Mouse (Mus musculus): ENCODE measurements around the gene Bicc1. TPM values are rescaled to one million over a fixed set of nuclear protein-coding genes. Genes with fewer than 3 reads are reported as not detected.

Bicc1 gene
- polyA plus RNA-seq, 1 experiment from 2014 or later: 23.5 TPM

DNA sequence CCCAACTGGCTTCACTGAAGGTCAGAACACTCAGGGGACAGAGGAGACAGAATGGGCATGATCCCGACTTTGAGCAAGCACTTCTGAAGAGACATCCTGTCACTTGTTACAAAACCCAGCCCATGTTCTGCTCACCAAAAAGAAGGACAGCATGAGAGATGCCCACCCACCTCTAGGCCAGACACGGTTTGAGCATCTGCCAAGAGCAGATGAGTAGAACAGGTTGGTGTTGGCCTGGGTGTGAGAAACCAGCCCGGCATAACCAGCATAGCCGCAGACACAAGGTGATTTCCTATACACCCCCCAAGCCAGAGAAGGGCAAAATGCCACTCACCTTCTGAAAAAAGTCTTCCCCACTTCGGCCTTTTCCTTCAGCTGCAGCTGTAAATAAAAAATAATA is 80.6 kb downstream of the Bicc1 start:
- 93% methylated on average over 5 of the region's 5 CpGs for WGBS
- H3K4me2 ChIP-seq (replicated peaks; ENCODE audit: low read depth, low read length): no peak overlapping the region
- H3K27ac ChIP-seq (ENCODE audit: low read length): no peak overlapping the region
- no peaks in the 10 kb centered on the region for H3K27me3 ChIP-seq (ENCODE audit: control insufficient read depth, insufficient read depth, low read length)
- H3K9ac ChIP-seq (replicated peaks; ENCODE audit: low read depth, low read length): no peak overlapping the region
- H3K4me1 ChIP-seq (ENCODE audit: control insufficient read depth, insufficient read depth, low read length): no peaks in the 10 kb centered on the region
- no peak overlapping the region for H3K4me3 ChIP-seq (ENCODE audit: low read depth, low read length)
- H3K9me3 ChIP-seq (ENCODE audit: control insufficient read depth, low read depth, low read length): no peaks in the 10 kb centered on the region
- no peaks in the 10 kb centered on the region; the same call in 1 of the 2 replicates for H3K36me3 ChIP-seq (ENCODE audit: control insufficient read depth, insufficient read depth, low read length)
- no peak for ATAC-seq (ENCODE audit: insufficient number of reproducible peaks, insufficient read depth, low FRiP score, low read depth)

- Histone ChIP-seq H3K4me1 (ENCODE audit: control insufficient read depth, insufficient read depth, low read length) (peaks cover 3% of the 10 kb centered on the region; the same call in 1 of the 2 replicates), H3K4me2 (replicated peaks; ENCODE audit: low read depth, low read length) (no peak overlapping the region), H3K27me3 (ENCODE audit: control insufficient read depth, insufficient read depth, low read length) (no peaks in the 10 kb centered on the region), H3K9me3 (ENCODE audit: control insufficient read depth, low read depth, low read length) (no peaks in the 10 kb centered on the region), H3K9ac (replicated peaks; ENCODE audit: low read depth, low read length) (no peak overlapping the region), H3K27ac (ENCODE audit: low read length) (no peak overlapping the region), H3K36me3 (ENCODE audit: control insufficient read depth, insufficient read depth, low read length) (no peaks in the 10 kb centered on the region), H3K4me3 (ENCODE audit: low read depth, low read length) (no peak overlapping the region)
- ATAC-seq (ENCODE audit: insufficient number of reproducible peaks, insufficient read depth, low FRiP score, low read depth): no peak
- whole genome bisulfite sequencing: 35% methylated on average over 4 of the region's 4 CpGs
Observed at GRCm38 (mm10) chr10:71065009-71065408, 94.5 kb downstream of the Bicc1 start.

DNA sequence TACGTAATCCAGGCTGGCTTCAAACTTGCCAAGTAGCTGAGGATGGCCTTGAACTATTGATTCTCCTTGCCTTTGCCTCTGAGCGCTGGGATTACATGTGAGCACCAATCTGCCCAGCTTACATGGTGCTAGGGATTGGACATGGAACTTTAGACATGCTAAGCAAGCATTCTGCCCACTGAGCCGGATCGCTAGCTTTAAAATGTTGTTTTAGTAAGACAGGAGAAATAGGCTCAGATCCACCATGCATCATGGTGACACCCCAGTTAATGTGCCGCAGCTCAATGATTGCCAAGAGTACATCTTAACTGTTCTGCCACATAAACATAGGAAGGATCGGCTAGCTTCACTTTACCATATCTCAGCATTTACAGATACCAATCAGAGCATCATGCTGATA is 94.9 kb downstream of the Bicc1 start:
- Histone ChIP-seq H3K9ac (replicated peaks; ENCODE audit: low read depth, low read length) (no peak overlapping the region), H3K4me2 (replicated peaks; ENCODE audit: low read depth, low read length) (no peak overlapping the region), H3K27me3 (ENCODE audit: control insufficient read depth, insufficient read depth, low read length) (no peaks in the 10 kb centered on the region), H3K4me3 (ENCODE audit: low read depth, low read length) (no peak overlapping the region), H3K4me1 (ENCODE audit: control insufficient read depth, insufficient read depth, low read length) (peaks cover 3% of the 10 kb centered on the region; the same call in 1 of the 2 replicates), H3K36me3 (ENCODE audit: control insufficient read depth, insufficient read depth, low read length) (no peaks in the 10 kb centered on the region), H3K9me3 (ENCODE audit: control insufficient read depth, low read depth, low read length) (no peaks in the 10 kb centered on the region), H3K27ac (ENCODE audit: low read length) (no peak overlapping the region)
- no peak for ATAC-seq (ENCODE audit: insufficient number of reproducible peaks, insufficient read depth, low FRiP score, low read depth)
- 78% methylated on average over 6 of the region's 6 CpGs for WGBS

DNA sequence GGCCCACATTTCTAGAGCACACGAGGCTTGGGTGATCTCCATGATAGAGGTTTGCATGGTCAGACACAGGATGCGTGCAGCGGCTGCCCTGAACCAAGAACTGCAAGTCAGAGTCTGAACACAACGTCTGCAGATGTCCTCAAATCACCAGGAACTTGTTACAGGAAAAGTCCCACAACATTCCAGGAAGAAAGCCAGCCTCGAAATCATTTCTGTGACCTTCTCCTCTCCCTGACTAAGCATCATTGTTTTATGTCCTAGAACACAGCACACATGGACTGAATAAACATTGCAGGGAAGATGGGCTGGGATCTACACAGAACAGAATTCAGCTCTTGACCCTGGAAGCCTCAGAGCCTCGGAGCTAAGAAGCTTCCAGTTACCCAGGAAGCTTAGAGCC is 97.3 kb downstream of the Bicc1 start:
- Histone ChIP-seq H3K36me3 (ENCODE audit: control insufficient read depth, insufficient read depth, low read length) (no peaks in the 10 kb centered on the region), H3K4me3 (ENCODE audit: low read depth, low read length) (no peak overlapping the region), H3K9ac (replicated peaks; ENCODE audit: low read depth, low read length) (no peak overlapping the region), H3K27me3 (ENCODE audit: control insufficient read depth, insufficient read depth, low read length) (no peaks in the 10 kb centered on the region), H3K27ac (ENCODE audit: low read length) (no peak overlapping the region), H3K4me2 (replicated peaks; ENCODE audit: low read depth, low read length) (no peak overlapping the region), H3K9me3 (ENCODE audit: control insufficient read depth, low read depth, low read length) (no peaks in the 10 kb centered on the region), H3K4me1 (ENCODE audit: control insufficient read depth, insufficient read depth, low read length) (peaks cover 16% of the 10 kb centered on the region)
- WGBS: 69% methylated on average over 6 of the region's 6 CpGs
- ATAC-seq (ENCODE audit: insufficient number of reproducible peaks, insufficient read depth, low FRiP score, low read depth): no peak

GRCm38 (mm10) chr10:71060269-71060668 is 99.2 kb downstream of the Bicc1 start:
- no peak overlapping the region for H3K9ac ChIP-seq (replicated peaks; ENCODE audit: low read depth, low read length)
- no peaks in the 10 kb centered on the region for H3K27me3 ChIP-seq (ENCODE audit: control insufficient read depth, insufficient read depth, low read length)
- peaks cover 16% of the 10 kb centered on the region for H3K4me1 ChIP-seq (ENCODE audit: control insufficient read depth, insufficient read depth, low read length)
- 45% methylated on average over 2 of the region's 2 CpGs for WGBS
- no peak overlapping the region for H3K4me3 ChIP-seq (ENCODE audit: low read depth, low read length)
- no peaks in the 10 kb centered on the region for H3K36me3 ChIP-seq (ENCODE audit: control insufficient read depth, insufficient read depth, low read length)
- ATAC-seq (ENCODE audit: insufficient number of reproducible peaks, insufficient read depth, low FRiP score, low read depth): no peak
- H3K27ac ChIP-seq (ENCODE audit: low read length): no peak overlapping the region
- no peaks in the 10 kb centered on the region for H3K9me3 ChIP-seq (ENCODE audit: control insufficient read depth, low read depth, low read length)
- H3K4me2 ChIP-seq (replicated peaks; ENCODE audit: low read depth, low read length): no peak overlapping the region

GRCm38 (mm10) chr10:71058616-71059247 is 100.8 kb downstream of the Bicc1 start:
- Histone ChIP-seq H3K9ac (replicated peaks; ENCODE audit: low read depth, low read length) (no peak overlapping the region), H3K27me3 (ENCODE audit: control insufficient read depth, insufficient read depth, low read length) (no peaks in the 10 kb centered on the region), H3K4me2 (replicated peaks; ENCODE audit: low read depth, low read length) (0 out of 2 replicates have a peak overlapping the region, but pooled peaks have one; percentile 5), H3K27ac (ENCODE audit: low read length) (peak overlapping the region; percentile 30), H3K36me3 (ENCODE audit: control insufficient read depth, insufficient read depth, low read length) (no peaks in the 10 kb centered on the region), H3K4me1 (ENCODE audit: control insufficient read depth, insufficient read depth, low read length) (peaks cover 16% of the 10 kb centered on the region), H3K4me3 (ENCODE audit: low read depth, low read length) (no peak overlapping the region), H3K9me3 (ENCODE audit: control insufficient read depth, low read depth, low read length) (no peaks in the 10 kb centered on the region)
- peak; percentile 68 for ATAC-seq (ENCODE audit: insufficient number of reproducible peaks, insufficient read depth, low FRiP score, low read depth)
- 14% methylated on average over 14 of the region's 14 CpGs for WGBS

DNA sequence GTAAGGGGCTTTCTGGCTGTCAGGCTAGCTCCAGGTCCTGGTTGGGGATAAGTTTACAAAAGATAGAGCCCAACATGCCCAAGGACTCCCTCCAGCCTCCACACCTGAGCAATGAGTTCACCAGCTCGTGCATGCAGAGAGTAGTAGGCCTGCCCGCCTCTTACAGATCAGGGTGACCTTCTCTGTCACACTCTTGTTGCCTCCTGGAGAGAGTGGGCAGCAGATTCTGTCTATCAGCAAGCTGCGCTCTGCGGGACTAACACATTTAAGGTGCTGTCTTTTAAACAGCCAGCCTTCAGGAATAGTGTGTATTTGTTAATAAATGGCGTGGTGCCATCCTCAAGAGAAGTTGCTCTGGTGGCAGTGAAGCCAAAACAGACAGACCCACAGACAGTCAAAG is 101.4 kb downstream of the Bicc1 start:
- Histone ChIP-seq H3K9ac (replicated peaks; ENCODE audit: low read depth, low read length) (no peak overlapping the region), H3K4me1 (ENCODE audit: control insufficient read depth, insufficient read depth, low read length) (peaks cover 16% of the 10 kb centered on the region), H3K4me3 (ENCODE audit: low read depth, low read length) (no peak overlapping the region), H3K9me3 (ENCODE audit: control insufficient read depth, low read depth, low read length) (no peaks in the 10 kb centered on the region), H3K4me2 (replicated peaks; ENCODE audit: low read depth, low read length) (no peak overlapping the region), H3K36me3 (ENCODE audit: control insufficient read depth, insufficient read depth, low read length) (no peaks in the 10 kb centered on the region), H3K27me3 (ENCODE audit: control insufficient read depth, insufficient read depth, low read length) (no peaks in the 10 kb centered on the region), H3K27ac (ENCODE audit: low read length) (peak overlapping the region; percentile 30; the same call in 1 of the 2 replicates)
- no peak for ATAC-seq (ENCODE audit: insufficient number of reproducible peaks, insufficient read depth, low FRiP score, low read depth)
- 77% methylated on average over 5 of the region's 5 CpGs for WGBS

- H3K4me2 ChIP-seq (replicated peaks; ENCODE audit: low read depth, low read length): no peak overlapping the region
- H3K36me3 ChIP-seq (ENCODE audit: control insufficient read depth, insufficient read depth, low read length): no peaks in the 10 kb centered on the region
- no peaks in the 10 kb centered on the region for H3K27me3 ChIP-seq (ENCODE audit: control insufficient read depth, insufficient read depth, low read length)
- H3K9me3 ChIP-seq (ENCODE audit: control insufficient read depth, low read depth, low read length): no peaks in the 10 kb centered on the region
- H3K27ac ChIP-seq (ENCODE audit: low read length): 0 out of 2 replicates have a peak overlapping the region, but pooled peaks have one; percentile 16
- WGBS: 75% methylated on average over 9 of the region's 9 CpGs
- no peak for ATAC-seq (ENCODE audit: insufficient number of reproducible peaks, insufficient read depth, low FRiP score, low read depth)
- no peak overlapping the region for H3K9ac ChIP-seq (replicated peaks; ENCODE audit: low read depth, low read length)
- peaks cover 8% of the 10 kb centered on the region; the same call in 1 of the 2 replicates for H3K4me1 ChIP-seq (ENCODE audit: control insufficient read depth, insufficient read depth, low read length)
- no peak overlapping the region for H3K4me3 ChIP-seq (ENCODE audit: low read depth, low read length)
Observed at GRCm38 (mm10) chr10:71052748-71053147, 106.8 kb downstream of the Bicc1 start.

DNA sequence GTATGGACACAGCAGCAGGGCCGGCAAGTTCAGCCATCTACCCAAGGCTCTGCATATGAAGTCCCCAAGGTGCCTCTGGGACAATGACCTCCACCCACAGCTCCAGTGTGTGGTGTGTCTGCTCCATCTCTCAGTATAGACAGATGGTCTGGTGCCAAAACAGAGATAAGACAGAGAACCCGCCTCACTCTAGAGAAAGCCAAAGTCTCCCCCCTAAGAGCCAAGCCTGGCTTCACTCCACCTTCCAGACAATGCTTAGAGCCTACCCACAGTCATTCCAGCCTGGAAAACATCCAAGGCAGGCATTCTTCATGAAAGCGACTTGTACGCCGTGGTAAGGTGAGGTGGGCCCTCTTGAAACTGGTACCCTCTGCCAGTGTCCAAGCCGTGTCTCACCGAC is 107.3 kb downstream of the Bicc1 start:
- 65% methylated on average over 7 of the region's 7 CpGs for WGBS
- Histone ChIP-seq H3K27ac (ENCODE audit: low read length) (0 out of 2 replicates have a peak overlapping the region, but pooled peaks have one; percentile 15), H3K9ac (replicated peaks; ENCODE audit: low read depth, low read length) (no peak overlapping the region), H3K4me2 (replicated peaks; ENCODE audit: low read depth, low read length) (no peak overlapping the region), H3K36me3 (ENCODE audit: control insufficient read depth, insufficient read depth, low read length) (no peaks in the 10 kb centered on the region), H3K4me3 (ENCODE audit: low read depth, low read length) (no peak overlapping the region), H3K4me1 (ENCODE audit: control insufficient read depth, insufficient read depth, low read length) (peaks cover 8% of the 10 kb centered on the region; the same call in 1 of the 2 replicates), H3K27me3 (ENCODE audit: control insufficient read depth, insufficient read depth, low read length) (no peaks in the 10 kb centered on the region), H3K9me3 (ENCODE audit: control insufficient read depth, low read depth, low read length) (no peaks in the 10 kb centered on the region)
- no peak; the same call in 1 of the 2 replicates for ATAC-seq (ENCODE audit: insufficient number of reproducible peaks, insufficient read depth, low FRiP score, low read depth)

All from stomach, embryonic 14.5 days (tissue).